Mouse (Mus musculus) kidney, adult 18-20 months (tissue): ENCODE measurements at regions not wholly inside any gene's neighbourhood (a gene's known extent, or its start where the extent isn't known, plus 50 kb on each side); places are given as distances from the start of the nearest gene placed in this dataset.
"Not testable (repeated sequence)": the region's sequence is repeated elsewhere in the genome, so short reads cannot be mapped to it uniquely, and the experiment has no call there.

Experiments used
- DNase-seq: peaks from one replicate; pipeline ENCODE4 v3.0.0; 2021

- no peak for DNase-seq
Measured at GRCm38 (mm10) chr11:121894801-121895200, 64.8 kb downstream of the Ptchd3 start.

GRCm38 (mm10) chr11:121904393-121904792, 74.3 kb downstream of the Ptchd3 start:
- DNase-seq, result not testable (repeated sequence)

DNA sequence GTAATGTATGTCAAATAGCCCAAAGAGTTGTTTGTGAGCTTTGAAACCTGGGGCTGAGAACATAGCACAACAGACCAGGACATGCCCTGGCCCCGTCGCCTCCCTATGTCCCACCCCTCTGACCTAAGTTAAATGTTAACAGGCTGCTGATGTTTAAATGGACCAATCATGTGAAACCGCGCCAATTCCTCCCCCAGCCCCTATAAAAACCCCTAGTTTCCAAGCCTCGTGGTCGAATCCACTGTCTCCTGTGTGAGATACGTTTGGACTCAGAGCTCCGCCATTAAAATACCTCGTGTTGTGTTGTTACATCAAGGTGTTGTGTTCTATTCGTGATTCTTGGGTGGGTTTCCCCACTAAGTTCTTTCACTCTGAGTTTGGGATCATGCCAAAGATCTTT, 94.6 kb downstream of the Ptchd3 start:
- not testable (repeated sequence) for DNase-seq

DNA sequence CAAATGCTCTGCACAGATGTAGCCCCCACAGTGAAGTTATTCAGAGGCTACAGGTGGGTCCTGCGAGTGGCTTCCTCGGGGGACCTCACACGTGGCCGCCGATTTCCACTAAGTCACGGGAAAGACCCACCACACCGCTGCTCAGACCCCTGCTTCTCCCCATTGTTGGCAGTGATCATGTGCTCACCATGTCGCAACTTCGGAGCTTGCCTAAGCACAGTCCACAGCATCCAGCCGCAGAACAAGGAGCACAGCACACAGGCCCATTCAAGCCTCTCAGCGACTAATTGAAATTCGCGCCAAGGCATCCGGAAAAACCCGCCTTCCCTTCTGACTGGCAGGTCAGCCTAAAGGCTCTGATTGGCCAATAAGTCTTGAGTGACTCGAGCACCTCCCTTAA, 95.0 kb downstream of the Ptchd3 start:
- not testable (repeated sequence) for DNase-seq

DNA sequence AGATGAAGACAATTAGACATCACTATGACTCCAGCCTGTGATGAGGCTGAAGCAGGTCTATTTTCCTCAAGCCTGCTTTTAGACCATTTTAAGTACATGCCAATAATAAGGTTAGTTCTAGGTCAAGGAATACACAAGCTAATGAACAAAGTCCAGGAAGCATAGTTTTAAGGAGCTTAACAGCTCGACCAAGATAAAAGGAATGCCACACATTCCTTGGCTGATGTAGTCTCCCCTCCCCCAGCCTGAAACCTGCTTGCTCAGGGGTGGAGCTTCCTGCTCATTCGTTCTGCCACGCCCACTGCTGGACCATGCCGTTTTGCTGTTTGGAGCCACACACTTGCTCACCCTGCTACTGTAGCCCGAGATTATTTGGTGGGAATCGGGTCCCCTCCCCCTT, 121.7 kb downstream of the Ptchd3 start:
- peak; percentile 11 for DNase-seq

DNA sequence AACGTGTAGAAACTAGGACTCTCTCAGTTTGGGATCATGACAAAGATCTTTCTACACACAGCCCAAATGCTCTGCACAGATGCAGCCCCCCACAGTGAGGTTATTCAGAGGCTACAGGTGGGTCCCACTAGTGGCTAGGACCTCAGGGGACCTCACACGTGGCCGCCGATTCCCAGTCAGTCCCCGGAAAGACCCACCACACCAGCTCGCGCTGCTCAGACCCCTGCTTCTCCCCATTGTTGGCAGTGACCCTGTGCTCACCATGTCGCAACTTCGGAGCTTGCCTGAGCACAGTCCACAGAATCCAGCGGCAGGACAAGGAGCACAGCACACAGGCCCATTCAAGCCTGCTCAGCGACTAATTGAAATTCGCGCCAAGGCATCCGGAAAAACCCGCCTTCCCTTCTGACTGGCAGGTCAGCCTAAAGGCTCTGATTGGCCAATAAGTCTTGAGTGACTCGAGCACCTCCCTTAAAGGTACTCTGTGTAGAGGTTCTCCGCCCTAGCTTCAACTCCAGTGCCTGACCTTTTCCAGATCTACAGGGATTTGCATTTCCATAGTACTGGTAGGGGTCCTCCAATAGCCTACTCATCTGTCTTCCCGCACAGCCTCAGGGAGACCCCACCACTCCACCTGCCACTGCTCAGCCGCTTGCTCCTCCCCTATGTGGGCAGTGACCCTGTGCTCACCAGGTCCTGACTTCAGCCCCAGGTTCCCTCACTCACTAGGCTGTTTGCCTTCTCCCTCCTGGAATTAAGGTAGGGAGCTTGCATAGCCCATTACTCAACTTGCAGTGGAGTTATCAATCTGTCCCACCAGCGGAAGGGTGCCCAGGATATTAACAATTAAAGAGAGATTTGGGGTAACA, 126.6 kb downstream of the Ptchd3 start:
- not testable (repeated sequence) for DNase-seq

DNA sequence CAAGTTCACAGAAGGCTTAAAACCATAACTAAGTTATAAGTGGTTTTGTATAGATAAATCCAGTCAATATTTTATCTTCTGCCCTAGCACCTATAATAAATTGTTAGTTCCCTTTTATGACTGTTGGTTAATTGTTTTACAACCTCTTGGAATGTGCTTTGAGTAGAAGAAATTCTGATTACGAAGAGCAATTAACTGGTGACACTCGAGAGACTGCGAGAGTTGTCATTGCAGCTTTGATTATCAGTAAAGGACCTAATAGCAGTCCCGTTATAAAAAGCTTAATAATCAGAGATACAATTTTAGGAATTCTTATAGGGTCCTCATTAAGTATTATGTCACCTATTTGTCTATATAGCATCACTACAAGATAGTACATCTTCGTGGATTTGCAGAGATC, 128.7 kb downstream of the Ptchd3 start:
- DNase-seq, result not testable (repeated sequence)

- not testable (repeated sequence) for DNase-seq
Measured at GRCm38 (mm10) chr11:121964111-121964510, 134.1 kb downstream of the Ptchd3 start.

DNA sequence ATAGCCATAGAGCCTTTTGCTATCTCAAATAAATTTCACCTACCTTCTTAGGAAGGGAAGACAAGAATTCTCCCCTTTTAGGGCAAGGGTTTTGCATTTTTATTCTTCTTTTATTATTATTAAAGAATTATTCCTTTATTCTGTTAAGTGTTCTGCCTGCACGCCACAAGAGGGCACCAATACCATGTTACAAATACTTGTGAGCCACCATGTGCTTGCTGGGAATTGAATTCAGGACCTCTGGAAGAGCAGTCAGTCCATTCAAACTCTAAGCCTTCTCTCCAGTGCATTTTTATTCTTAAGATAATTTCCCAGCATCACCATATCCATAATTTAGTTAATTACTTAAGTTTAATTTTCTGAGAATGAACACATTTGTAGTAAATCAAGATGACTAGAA, 135.9 kb downstream of the Ptchd3 start:
- not testable (repeated sequence) for DNase-seq
